Mouse (Mus musculus) retina, embryonic 14.5 days (tissue): ENCODE measurements at regions not wholly inside any gene's neighbourhood (a gene's known extent, or its start where the extent isn't known, plus 50 kb on each side); places are given as distances from the start of the nearest gene placed in this dataset.

ENCODE experiments used
- DNase-seq: peaks from one replicate; pipeline ENCODE4 v3.0.0-alpha.2; 2015; ENCODE audit warnings: low spot score

DNA sequence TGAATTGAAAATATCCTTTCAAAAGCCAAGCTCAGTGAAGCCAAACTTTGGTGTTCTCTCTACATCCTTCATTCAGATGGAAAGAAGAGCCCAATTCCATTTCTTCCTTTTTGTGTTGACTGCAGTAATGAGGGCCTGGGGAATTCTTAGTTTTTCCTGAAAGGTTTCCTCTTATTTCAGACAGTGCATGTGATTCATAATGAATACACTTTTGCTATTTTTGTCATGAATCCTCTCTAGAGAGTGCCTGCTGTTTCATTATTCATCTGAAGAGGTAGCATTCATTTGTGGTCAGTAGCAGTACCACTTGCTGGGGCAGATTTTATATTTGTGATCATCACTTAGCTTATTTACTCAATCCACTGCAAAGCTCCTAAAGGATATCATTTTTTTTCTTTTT is 303.0 kb upstream of the Anxa10 start:
- no peak for DNase-seq

DNA sequence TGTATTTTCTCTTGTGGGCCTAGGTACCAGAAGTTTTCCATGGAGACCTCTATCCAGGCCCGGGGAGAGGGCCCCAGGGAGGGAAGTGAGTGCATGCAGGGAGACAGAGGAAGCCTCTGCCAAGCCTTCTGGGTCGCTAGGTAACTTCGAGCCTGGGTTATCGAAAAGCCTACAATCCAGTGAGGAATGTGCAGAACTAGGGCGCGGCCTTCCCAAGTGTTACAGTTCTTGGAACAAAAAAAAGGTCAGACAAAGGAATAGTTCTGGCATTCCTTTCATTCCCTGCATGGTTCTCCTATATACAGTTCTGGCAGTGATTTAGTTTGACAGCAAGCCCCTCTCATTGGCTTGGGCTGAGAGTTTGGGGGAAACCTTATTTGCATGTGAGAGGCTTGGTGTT is 294.6 kb upstream of the Anxa10 start:
- DNase-seq = peak; percentile 52
